Mouse (Mus musculus) adrenal gland, postnatal 14 days (tissue): ENCODE results near the gene Wwox. TPM values are rescaled to one million over a fixed set of nuclear protein-coding genes. Genes with fewer than 3 reads are reported as not detected.

Experiments used
- DNase-seq: peaks from one replicate; pipeline ENCODE4 v3.0.0; 2021; ENCODE audit warnings: mixed read lengths
- total RNA-seq: library from RNA; stranded (reverse); gene quantifications from 2 replicates; pipeline ENCODE4 v1.2.3, GENCODE M21; 2021

Gene Wwox
- total RNA-seq, 1 experiment from 2014 or later = 22.4 TPM

- no peak for DNase-seq
Observed at GRCm38 (mm10) chr8:114869321-114869720, 429.9 kb downstream of the Wwox start.

GRCm38 (mm10) chr8:114870410-114870809, 431.0 kb downstream of the Wwox start:
- no peak for DNase-seq

DNA sequence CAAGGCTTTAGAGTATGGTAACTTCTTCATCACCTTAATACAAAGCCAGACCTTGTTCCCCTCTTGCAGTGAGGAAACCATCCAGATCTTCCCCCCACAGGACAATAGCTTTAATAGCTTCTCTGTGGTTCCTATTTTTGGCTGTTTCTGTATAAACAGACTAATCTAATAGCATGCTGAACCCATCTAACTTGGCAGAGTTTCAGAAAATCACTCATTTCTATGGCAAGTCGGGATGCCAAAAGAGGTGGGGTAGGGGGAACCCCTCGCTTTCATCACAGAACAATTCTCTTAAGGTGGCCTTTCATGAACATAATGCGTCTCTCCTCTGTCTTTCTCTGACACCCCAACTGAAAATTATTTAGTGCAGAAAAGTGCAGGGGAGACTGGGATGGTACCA, 433.0 kb downstream of the Wwox start:
- DNase-seq = no peak

- no peak for DNase-seq
Observed at GRCm38 (mm10) chr8:114875161-114875560, 435.7 kb downstream of the Wwox start.

DNA sequence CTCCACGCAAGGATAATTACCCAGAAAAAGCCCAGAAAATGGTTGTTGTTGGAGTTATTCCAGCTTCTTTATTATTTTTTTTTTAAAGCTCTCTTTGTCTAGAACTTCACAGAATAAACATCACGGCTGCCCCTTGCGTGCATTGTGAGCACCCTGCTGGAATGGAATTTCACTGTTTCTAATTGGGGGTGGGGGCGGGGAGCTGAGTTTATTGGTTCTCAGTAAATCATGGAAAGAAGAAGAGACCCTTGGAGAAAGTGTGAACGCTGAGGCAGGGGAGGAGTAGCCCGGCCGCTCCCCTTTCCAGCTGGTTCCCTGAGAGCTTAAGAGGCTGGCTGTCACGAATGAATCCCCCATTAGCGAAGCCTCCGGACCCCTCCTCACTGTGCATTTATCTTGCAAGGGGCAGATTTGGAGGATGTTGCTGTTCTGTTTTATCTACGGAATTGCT, 436.7 kb downstream of the Wwox start:
- no peak for DNase-seq

DNA sequence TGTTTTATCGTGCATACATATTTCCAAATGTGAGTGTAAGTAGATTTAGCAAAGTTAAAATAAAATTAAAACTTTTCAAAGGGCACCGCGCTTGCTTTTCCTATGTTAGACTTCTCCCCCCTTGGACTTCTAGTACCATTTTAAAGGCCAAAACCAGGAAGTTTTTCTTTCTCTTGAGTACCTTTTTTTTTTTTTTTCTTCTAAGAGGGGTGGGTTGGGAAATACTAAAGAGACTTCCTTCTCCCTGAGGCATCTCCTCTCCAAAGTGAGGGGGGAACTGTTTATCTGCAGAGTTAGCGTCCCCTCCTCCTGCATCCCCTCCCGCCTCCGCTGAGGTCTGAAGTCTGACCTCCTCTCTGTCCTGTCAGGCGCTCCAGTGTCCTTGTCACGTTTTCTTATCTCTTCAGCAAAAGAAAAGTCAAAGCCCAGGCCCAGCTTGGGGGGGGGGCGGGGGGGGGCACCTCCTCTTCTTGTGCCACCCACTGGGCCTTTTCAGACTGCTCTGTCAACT, 437.3 kb downstream of the Wwox start:
- peak; percentile 57 for DNase-seq

DNA sequence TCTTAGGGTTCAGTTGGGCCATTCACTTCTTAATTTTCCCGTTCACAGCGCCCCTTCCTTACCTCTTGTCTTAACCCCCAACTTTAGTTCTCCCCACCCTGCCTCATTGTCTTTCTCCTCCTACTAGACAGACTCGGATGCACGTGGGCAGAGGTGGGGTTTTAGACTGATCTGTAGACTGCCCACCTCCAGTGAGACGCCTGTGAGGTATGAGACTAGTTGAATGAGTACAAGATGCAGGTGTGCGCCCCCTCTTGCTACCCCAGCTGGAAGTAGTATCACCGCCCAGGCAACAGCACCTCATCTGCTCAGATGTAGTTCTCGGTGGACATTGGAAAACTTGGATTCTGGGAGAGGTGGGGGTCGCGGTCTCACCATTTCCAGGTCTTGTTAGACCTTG, 437.8 kb downstream of the Wwox start:
- DNase-seq = no peak

DNA sequence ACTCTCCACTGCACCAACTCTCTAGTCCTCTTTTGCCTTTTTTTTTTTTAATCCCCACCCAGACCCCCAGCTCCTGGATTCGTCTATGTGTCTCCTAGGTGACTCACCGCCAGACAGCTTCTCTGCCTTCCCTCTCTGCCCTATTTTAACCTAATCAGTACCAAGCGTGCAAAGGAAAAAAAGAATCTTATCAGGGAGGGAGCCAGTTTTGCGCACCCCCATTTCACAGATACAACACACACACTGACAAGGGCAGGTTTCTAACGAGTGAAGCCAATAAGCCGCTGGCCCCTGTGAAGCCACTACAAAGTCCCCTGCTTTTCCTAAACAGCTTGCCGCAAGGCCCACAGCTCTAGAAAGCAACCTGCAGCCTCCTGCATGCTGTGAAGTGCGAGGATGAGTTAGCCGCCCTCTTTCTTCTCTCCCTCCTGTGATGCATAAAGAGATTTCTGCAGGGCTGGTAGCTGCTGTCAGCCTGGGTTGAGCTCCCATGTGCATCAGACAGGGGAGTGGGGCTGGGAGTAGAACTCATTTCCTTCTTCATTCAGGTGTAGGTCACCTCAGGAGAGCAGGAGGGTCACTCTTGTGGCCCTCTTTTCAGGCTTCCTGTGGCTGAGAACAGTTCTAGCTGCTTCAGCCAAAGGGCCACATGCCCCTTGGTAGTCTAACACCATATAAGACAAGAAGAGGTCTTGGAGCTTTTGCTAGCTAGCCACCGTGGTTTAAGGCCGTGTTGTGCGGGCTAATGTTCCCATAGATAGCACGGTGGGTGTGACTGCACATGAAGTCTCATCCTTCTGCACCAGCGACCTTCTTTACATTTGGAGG, 439.2 kb downstream of the Wwox start:
- no peak for DNase-seq

DNA sequence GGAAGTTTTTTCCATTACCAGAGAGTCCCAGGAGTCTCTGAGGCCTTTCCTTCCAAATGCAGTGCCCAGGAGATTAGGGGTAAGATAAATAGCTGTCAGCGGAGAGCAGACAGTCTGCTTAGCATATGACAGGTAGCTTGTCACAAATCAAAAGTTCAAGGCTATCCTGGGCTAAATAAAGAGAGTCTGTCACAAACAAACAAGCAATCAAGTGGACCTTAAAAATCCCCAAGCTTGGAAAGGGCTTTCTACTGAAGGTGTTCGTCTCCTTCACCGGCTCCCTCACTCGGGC, 439.8 kb downstream of the Wwox start:
- no peak for DNase-seq

DNA sequence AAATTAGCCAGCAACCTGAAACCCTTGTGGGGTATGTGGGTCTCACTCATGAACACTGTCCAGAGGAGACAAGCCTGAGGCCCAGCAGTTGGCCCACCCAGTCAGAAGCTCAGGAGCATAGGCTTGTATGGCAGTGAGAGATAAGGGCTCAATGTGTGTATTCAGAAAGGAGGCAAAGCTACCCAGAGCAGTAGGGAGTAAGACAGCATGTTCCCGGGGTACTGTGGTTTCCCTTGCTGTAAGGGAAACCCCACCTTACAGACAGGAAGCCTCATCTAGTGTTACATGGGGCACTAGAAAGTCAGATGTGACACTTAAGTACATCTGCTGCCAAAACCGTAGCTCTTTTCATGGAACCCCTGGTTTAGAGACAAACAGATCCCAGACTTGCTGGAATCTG, 440.2 kb downstream of the Wwox start:
- no peak for DNase-seq

DNA sequence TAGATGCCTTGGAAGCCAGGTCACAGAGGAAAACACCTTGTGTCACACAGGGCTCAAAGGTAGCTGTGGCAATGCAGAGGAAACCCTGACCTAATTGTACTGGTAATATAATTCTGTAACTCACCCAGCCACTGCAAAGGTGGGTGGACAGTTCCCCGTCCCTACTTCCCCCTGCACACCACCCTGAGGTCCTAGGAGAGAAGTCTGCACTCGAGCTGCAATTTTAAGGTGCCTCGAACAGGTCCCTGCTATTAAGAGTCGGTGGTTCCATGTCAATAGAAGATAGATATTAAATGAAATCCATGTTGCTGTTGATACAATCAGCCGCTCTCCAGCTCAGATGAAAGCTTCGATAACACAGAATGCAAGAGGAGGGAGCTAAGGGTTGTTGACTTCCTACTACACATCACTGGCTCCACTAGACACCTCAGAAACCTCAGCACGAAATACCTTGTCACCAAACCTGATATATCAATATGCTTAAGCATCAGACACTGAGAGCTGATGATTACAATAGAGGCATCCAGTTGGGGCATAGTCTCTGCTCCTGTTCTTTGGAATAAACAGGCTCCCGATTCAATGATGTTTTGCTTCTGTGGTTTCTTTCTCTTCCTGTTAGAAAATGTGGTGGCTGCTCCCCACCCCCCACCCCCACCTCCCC, 441.1 kb downstream of the Wwox start:
- DNase-seq = no peak

DNA sequence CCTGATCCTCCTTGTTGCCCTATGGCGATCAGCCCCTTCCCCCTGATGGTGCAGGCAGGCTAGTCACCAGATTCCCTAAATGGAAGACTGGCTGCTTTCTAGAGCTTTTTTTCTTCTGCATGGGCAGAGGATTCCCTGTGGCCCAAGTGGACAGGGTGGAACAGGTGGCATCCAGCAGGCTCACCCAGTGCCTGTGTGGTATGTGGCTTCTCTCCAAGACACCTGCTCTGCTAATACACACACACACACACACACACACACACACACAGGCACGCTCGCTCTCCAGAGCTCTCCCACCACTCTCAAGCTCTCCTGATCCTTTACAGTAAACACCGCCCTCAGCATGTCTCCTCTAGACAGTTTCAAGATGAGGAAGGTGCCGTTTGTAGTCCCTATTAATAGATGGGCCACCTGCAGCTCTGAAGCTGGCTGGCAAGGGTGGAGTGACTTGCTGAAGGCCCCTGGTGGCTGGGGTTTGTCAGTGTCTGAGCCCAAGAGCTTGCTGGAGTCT, 442.5 kb downstream of the Wwox start:
- DNase-seq = no peak

GRCm38 (mm10) chr8:114882504-114882903, 443.0 kb downstream of the Wwox start:
- no peak for DNase-seq

DNA sequence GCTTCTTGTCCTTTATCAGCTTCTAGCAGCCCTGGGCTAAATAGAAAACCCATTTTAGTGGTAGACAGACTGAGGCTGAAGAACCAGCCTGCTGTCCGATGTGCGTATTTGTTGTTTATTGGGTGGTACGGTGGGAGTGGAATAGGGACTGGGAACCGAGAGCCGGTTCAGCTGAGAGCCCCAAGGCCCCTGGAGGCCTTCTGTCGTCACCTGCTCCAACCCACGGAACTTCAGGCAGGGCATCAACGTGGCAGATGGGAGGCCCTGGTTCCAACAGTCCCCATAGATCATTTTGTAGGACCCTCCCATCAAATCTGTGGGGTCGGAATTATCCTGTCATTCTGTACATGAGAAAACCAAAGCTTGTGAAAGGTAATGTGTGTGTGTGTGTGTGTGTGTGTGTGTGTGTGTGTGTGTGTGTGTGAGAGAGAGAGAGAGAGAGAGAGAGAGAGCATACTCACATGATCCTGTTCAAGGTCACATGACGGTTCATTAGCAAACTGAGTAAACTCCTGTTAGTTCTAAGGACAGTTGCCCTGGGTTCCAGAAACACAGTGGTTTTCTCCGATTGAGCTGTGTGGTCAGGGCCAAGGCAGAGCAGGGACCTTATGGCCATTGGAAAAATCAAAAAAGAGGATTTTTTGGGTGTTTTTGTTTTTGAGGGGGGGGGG, 443.6 kb downstream of the Wwox start:
- DNase-seq = no peak

GRCm38 (mm10) chr8:114883967-114884366, 444.5 kb downstream of the Wwox start:
- DNase-seq = no peak

DNA sequence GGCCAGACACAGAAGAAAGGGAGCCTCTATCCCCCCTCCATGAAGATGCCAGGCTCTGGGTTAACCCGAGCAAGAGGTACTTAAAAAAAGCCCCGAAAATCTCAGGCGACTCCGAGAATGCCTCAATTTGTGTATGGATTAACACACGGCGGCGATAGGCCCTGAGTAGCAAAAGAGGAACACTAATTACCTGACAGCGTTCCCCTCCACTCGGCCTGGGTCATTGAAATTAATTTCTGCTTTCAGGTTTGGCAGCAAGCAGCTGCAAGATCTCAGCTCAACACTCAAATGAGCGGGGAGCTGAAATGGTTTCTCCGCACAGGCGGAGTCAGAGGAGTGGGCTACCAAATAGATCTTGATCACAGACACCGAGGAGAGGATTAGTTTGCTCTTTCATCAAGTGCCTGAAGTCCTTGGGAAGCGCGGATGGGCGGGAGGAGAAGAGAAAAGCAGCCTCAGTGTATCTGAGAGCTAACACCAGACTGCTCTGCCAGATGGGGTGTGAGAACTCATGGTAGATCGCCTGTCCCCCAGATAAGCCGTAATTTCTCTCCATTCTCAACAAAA, 445.7 kb downstream of the Wwox start:
- DNase-seq = no peak

DNA sequence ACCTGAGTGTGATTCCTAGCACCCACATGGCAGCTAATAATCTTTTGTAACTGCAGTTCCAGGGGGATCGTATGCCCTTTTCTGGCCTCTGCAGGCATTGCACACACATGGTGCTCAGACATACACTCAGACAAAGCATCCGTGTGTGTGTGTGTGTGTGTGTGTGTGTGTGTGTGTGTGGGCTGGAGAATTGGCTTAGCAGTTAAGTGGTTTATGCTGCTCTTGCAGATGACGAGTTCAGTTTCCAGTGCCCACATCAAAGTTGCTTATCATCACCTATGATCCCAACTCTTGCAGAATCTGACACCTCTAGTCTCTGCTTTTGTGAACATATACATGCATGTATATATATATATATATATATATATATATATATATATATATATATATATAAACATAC, 448.9 kb downstream of the Wwox start:
- DNase-seq = no peak

DNA sequence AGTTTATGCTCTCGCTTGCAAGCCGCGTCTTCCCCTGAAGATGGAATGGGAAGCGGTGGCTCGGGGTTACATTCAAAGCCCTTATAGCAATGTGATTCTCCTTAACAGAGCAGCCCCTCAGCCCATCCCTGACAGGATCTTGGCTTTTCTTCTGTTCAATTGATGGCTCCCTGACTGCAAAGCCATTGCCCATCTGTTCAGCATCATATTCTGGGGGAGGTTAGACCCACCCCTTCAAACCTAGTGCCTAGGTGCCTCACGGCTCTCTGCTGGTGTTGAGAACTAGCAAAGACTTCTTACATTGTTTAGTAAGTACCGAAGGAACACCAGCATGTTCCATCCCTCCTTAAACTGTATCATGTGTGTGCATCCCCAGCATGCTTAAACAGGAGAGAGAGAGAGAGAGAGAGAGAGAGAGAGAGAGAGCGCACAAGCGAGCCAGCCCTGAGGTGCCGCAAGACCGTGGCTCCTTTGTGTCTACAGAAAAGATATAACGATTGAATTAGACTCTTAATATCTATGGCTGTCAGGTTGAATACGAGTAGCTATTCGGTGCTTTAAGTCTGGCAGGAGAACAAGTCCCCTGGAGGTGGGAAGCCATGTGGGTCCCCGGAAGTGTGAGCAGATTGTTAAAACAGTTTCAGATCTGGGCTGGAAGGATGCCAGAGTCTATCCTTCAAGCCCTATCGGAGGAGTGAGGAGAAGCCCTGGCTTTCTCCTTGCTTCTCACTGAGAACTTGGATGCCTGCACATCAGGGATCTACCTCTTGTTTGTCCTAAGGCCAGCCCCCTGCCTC, 450.3 kb downstream of the Wwox start:
- no peak for DNase-seq

DNA sequence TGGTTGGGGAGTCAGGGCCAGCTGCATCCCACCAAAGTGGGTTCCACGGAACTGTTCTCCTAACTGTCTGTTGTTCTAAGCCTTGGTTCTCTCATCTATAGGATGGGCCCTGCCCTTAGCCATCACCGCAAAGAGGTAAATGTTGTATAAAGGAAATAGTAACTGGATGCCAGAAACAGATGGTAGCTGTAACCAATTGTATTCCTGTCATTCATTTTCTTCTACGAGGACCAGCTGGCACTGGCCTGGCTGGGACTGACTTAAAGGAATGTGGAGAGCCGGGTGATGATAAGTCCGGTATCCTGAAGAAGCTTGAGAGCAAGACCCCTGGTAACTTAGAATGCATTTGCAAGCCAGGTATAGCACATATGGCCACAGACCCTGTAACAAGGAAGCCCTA, 451.0 kb downstream of the Wwox start:
- no peak for DNase-seq

DNA sequence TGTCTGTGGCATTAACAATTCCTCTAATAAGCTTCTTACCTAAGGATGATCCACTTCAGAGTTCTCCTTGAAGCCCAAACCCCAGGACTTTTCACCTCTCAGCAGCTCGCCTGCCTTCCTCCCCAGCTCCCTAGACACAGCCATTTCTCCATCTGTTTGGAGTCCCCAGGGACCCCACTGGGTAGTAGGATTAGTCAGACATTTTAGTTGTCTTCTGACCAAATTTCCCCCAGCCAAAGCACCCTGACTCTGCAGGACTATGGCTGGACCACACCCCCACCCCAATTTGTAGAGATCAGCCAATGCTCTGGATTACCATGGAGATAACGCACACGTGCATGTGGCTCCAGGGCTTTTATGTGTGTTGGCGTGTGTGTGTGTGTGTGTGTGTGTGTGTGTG, 451.8 kb downstream of the Wwox start:
- DNase-seq = no peak

DNA sequence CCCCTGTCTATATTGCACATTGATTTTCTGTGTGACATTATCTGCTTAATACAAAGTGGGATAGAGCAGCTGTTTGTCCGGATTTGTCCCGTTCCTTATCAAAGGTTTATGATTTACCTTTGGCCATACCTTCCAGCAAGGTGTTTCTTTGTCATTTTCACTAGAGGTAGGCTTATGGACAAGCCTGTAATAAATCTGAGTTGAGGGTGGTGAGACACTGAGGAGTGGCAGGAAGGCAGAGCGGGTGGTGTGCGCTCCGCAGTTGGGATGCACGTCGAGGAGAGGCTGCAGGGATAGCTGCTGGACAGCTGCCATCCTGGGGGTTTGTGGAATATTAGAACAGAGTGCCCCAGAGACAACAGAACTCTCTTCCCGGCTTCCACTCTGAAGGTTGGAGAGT, 458.0 kb downstream of the Wwox start:
- DNase-seq = no peak

DNA sequence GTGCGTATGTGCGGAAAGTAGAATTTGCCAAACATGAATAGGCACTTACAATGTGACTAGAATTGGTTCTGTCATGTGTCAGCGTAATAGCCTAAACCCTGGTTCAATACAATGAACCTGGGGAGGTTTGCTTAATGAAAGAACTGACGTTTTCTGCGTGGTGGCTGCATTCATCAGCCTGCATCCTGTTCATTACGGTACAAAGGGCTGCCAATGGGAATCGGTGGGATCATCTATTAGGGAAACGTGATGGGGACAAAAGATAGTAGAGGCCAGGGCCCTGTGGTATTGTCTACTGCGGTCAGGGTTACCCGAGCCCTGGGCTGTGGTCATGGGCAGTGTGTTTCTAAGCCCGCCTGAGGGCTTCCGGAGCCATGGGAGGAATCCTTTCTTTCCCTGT, 459.7 kb downstream of the Wwox start:
- DNase-seq = no peak
